Mouse (Mus musculus) olfactory bulb, adult 2 months (tissue): ENCODE measurements around the gene Ctnnbl1. TPM values are rescaled to one million over a fixed set of nuclear protein-coding genes. Genes with fewer than 3 reads are reported as not detected.

Experiments used
- H3K27ac ChIP-seq: fragments of 200-500 bp; 2 replicates; pipeline ENCODE4 v1.5.1; 2012; ENCODE audit warnings: low read depth, low read length; ENCODE audit not compliant: insufficient read depth
- H3K4me1 ChIP-seq: fragments of 200-500 bp; 2 replicates; pipeline ENCODE4 v1.6.1; 2012; ENCODE audit warnings: low read length; ENCODE audit not compliant: control insufficient read depth, insufficient read depth
- H3K4me3 ChIP-seq: fragments of 200-500 bp; 2 replicates; pipeline ENCODE4 v1.5.1; 2012; ENCODE audit warnings: mild to moderate bottlenecking, low read depth, low read length, moderate library complexity; ENCODE audit not compliant: insufficient read depth
- CTCF ChIP-seq: fragments of 200-500 bp; IDR thresholded peaks from 2 replicates; pipeline ENCODE4 v1.5.1; 2012; ENCODE audit warnings: low read depth, mild to moderate bottlenecking, low read length, moderate library complexity; ENCODE audit not compliant: insufficient read depth
- POLR2A ChIP-seq: fragments of 200-500 bp; IDR thresholded peaks from 2 replicates; pipeline ENCODE4 v1.6.1; 2012; ENCODE audit warnings: mild to moderate bottlenecking, low read depth, low read length, moderate library complexity; ENCODE audit not compliant: insufficient read depth
- WGBS: fragments of 180-500 bp; shearing (Covaris S2); methylation state at CpG from one replicate; pipeline ENCODE4 v1.1.7; 2018; 5-methylcytosine and 5-hydroxymethylcytosine counted together
- polyA plus RNA-seq: library from polyadenylated mRNA; stranded (reverse); fragments of >200 nt; gene quantifications from 2 replicates; pipeline ENCODE4 v1.2.4, GENCODE M21; 2012; ENCODE audit warnings: low replicate concordance; ENCODE audit not compliant: missing spikeins, insufficient read depth, insufficient read length

Ctnnbl1 gene
- polyA plus RNA-seq, 1 experiment = not detected

- Histone ChIP-seq H3K27ac (no peak overlapping the region), H3K4me1 (peaks cover 27% of the 10 kb centered on the region), H3K4me3 (no peak overlapping the region)
- TF ChIP-seq CTCF (no peak), POLR2A (no peak)
- 95% methylated on average over 9 of the region's 9 CpGs for WGBS
Measured at GRCm38 (mm10) chr2:157799533-157799932, 62.3 kb downstream of the Ctnnbl1 start.

- no peak overlapping the region for H3K27ac ChIP-seq
- H3K4me3 ChIP-seq = no peak overlapping the region
- H3K4me1 ChIP-seq = peaks cover 30% of the 10 kb centered on the region
- WGBS = 97% methylated on average over 2 of the region's 2 CpGs
- TF ChIP-seq CTCF (no peak), POLR2A (no peak)
Measured at GRCm38 (mm10) chr2:157800288-157800687, 63.1 kb downstream of the Ctnnbl1 start.

- TF ChIP-seq CTCF = no peak
- no peak for TF ChIP-seq POLR2A
- WGBS = 30% methylated on average over 11 of the region's 11 CpGs
Measured at GRCm38 (mm10) chr2:157800746-157801501, 63.7 kb downstream of the Ctnnbl1 start.

DNA sequence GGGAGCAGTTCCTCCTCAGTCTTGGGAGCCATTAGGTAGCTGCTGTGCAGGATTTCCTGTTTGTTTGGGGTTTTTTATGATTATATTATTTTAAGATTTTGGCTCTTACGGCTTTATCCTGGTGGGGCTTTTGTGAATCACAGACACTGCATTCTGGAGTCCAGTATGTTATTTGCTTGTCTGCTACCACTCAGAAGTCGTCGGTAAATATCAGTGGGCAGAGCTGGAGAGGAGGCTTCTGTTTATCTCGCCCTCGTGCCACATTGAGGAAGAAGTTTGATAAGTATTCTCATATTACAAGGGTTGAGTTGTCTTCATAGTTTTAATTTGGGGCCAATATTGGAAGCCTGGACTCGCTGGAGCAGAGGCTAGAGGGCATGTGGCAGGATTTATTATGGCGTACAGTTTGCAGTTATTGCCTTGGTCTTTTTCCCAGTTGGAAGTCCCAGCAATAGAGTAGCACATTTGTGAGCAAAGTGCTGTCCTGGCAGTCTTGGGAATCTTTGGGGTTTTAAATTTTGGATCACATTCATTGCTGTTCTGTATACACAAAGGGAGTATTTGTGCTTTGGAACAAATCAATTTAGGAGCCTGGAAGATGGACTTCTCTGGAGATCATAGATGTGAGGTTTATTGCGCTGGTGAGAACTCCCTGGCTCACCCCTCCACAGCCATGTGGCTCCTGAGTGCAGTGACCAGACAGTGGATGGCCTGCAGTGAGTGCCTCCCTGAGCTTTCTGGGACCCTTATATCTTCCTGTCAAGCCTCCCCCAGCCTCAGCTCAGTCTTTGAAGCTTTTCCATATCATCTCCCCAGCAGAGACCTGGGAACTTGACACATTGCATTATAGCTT is 64.5 kb downstream of the Ctnnbl1 start:
- TF ChIP-seq CTCF = no peak
- H3K27ac ChIP-seq = 0 out of 2 replicates have a peak overlapping the region, but pooled peaks have one; percentile 15
- H3K4me1 ChIP-seq = peaks cover 37% of the 10 kb centered on the region
- no peak overlapping the region for H3K4me3 ChIP-seq
- WGBS = 44% methylated on average over 8 of the region's 8 CpGs

More at GRCm38 (mm10) chr2:157800746-157801501, 63.7 kb downstream of the Ctnnbl1 start:
- Histone ChIP-seq H3K4me1 (peaks cover 32% of the 10 kb centered on the region), H3K4me3 (no peak overlapping the region), H3K27ac (peak overlapping the region; percentile 50)

- no peak overlapping the region for H3K27ac ChIP-seq
- no peak overlapping the region for H3K4me3 ChIP-seq
- TF ChIP-seq POLR2A (no peak), CTCF (no peak)
- peaks cover 44% of the 10 kb centered on the region for H3K4me1 ChIP-seq
- WGBS = 87% methylated on average over 5 of the region's 5 CpGs
Measured at GRCm38 (mm10) chr2:157802666-157803065, 65.5 kb downstream of the Ctnnbl1 start.

- Histone ChIP-seq H3K4me3 (no peak overlapping the region), H3K4me1 (peaks cover 52% of the 10 kb centered on the region), H3K27ac (no peak overlapping the region; the same call in 1 of the 2 replicates)
- TF ChIP-seq POLR2A (no peak), CTCF (no peak)
- WGBS = 53% methylated on average over 3 of the region's 3 CpGs
Measured at GRCm38 (mm10) chr2:157804388-157804787, 67.2 kb downstream of the Ctnnbl1 start.

GRCm38 (mm10) chr2:157805091-157805490 is 67.9 kb downstream of the Ctnnbl1 start:
- H3K27ac ChIP-seq = no peak overlapping the region
- TF ChIP-seq CTCF (no peak), POLR2A (no peak)
- H3K4me3 ChIP-seq = no peak overlapping the region
- WGBS = 40% methylated on average over 3 of the region's 3 CpGs
- peaks cover 52% of the 10 kb centered on the region for H3K4me1 ChIP-seq

DNA sequence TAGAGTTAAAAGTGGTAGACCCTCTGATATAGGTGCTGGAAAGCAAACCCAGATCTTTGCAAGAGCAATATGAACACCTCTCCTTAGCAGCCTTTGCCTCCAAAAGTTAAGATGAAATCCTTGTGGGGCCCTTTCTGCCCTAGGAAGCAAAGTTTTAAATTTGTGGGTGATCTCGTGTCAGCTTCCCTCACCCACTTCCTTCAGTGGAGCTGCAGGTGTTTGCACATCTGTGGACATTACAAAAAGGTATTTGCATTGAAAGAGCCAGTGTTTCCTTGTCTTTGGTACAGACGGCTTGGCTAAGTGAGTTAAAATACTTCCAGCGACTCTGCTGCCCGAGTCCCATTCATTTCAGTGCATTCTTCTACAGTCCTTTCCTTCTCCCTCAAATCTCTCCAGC is 69.9 kb downstream of the Ctnnbl1 start:
- Histone ChIP-seq H3K27ac (0 out of 2 replicates have a peak overlapping the region, but pooled peaks have one; percentile 10), H3K4me1 (peaks cover 39% of the 10 kb centered on the region), H3K4me3 (no peak overlapping the region)
- TF ChIP-seq CTCF (no peak), POLR2A (no peak)
- 67% methylated on average over 4 of the region's 4 CpGs for WGBS
